Mouse (Mus musculus) retina, postnatal 1 day (tissue): ENCODE measurements around the gene 2610044O15Rik8.

Experiments used
- DNase-seq: peaks from one replicate; pipeline ENCODE4 v3.0.0-alpha.2; 2012

2610044O15Rik8 gene

DNA sequence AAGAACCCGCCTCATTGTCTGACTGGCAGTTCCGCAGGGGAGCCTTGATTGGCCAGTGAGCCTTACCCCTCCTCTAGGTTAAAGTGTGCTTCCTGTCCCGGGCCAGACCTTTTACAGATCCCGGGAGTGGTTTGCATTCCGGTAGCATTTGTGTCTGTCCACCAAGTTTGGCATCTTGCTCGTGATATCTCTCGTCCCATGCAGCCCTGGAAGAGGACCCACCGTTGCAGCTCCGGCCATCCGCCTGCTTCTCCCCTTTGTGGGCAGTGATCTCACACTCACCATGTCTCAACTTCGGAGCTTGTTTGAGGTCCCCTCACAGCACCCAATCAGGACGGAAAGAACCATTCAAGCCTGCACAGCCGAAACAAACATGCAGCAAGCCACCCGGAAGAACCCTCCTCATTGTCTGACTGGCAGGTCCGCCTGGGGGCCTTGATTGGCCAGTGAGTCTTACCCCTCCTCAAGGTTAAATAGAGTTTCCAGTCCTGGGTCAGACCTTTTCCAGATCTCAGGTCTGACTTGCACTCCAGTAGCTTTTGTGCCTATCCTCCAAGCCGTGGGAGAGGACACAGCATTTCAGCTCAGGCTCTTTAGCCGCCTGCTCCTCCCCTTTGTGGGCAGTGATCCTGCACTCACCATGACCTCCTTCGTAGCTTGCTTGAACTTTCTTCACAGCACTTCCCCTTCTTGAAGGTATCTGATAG lies at the start of gene 2610044O15Rik8:
TSS of gene 2610044O15Rik8 (minus strand) at position 380 of the 707 bp plus-strand sequence.
- DNase-seq = peak; percentile 92

GRCm38 (mm10) chr8:129265918-129266317 lies 31.7 kb upstream of the 2610044O15Rik8 start:
- no peak for DNase-seq

- DNase-seq = no peak
Measured at GRCm38 (mm10) chr8:129264296-129264695, 30.1 kb upstream of the 2610044O15Rik8 start.

GRCm38 (mm10) chr8:129263211-129263927 lies 29.2 kb upstream of the 2610044O15Rik8 start:
- DNase-seq = peak; percentile 76

GRCm38 (mm10) chr8:129233664-129234026 lies 561 bp downstream of the 2610044O15Rik8 start:
- no peak for DNase-seq
